Mouse (Mus musculus) limb, embryonic 10.5 days (tissue): ENCODE results near the gene Slc9a5. TPM values are rescaled to one million over a fixed set of nuclear protein-coding genes. Genes with fewer than 3 reads are reported as not detected.

ENCODE experiments used
- DNase-seq: peaks from one replicate; pipeline ENCODE4 v3.0.0-alpha.2; 2017; ENCODE audit warnings: low spot score
- H3K27ac ChIP-seq: fragments of 300-500 bp; sonication (generic); 2 replicates; pipeline ENCODE4 v1.5.1; 2016; ENCODE audit warnings: mild to moderate bottlenecking
- H3K27me3 ChIP-seq: fragments of 300-500 bp; sonication (generic); 2 replicates; pipeline ENCODE4 v1.6.1; 2016; ENCODE audit warnings: low read depth, mild to moderate bottlenecking; ENCODE audit not compliant: poor library complexity, severe bottlenecking
- H3K36me3 ChIP-seq: fragments of 300-500 bp; sonication (generic); 2 replicates; pipeline ENCODE4 v1.6.1; 2016; ENCODE audit warnings: mild to moderate bottlenecking, moderate library complexity
- H3K4me1 ChIP-seq: fragments of 300-500 bp; sonication (generic); 2 replicates; pipeline ENCODE4 v1.6.1; 2016
- H3K4me3 ChIP-seq: fragments of 300-500 bp; sonication (generic); 2 replicates; pipeline ENCODE4 v1.5.1; 2016; ENCODE audit warnings: mild to moderate bottlenecking, moderate library complexity
- H3K9me3 ChIP-seq: fragments of 300-500 bp; sonication (generic); replicated peaks from 2 replicates; pipeline ENCODE4 v1.6.1; 2016; ENCODE audit warnings: mild to moderate bottlenecking
- WGBS: fragments of 180-500 bp; shearing (Covaris S2); methylation state at CpG from one replicate; pipeline ENCODE4 v1.1.7; 2016; 5-methylcytosine and 5-hydroxymethylcytosine counted together
- polyA plus RNA-seq: library from polyadenylated mRNA; unstranded; fragments of >200 nt; fragmentation: Nextera tagmentation; extraction: Ambion mirVana; gene quantifications from 2 replicates; pipeline ENCODE4 v1.2.1, GENCODE M21; 2016

Slc9a5 gene
- polyA plus RNA-seq, 1 experiment from 2014 or later: 6.3 TPM

- Histone ChIP-seq H3K27ac (no peak overlapping the region), H3K27me3 (peaks cover 8% of the 10 kb centered on the region), H3K36me3 (peaks cover 98% of the 10 kb centered on the region), H3K4me3 (no peak overlapping the region), H3K4me1 (peaks cover under 1% of the 10 kb centered on the region), H3K9me3 (no peaks in the 10 kb centered on the region)
- DNase-seq: no peak
- 86% methylated on average over 2 of the region's 2 CpGs for WGBS
These were observed 16.1 kb upstream of the Slc9a5 start for GRCm38 (mm10) chr8:105332523-105332922.

DNA sequence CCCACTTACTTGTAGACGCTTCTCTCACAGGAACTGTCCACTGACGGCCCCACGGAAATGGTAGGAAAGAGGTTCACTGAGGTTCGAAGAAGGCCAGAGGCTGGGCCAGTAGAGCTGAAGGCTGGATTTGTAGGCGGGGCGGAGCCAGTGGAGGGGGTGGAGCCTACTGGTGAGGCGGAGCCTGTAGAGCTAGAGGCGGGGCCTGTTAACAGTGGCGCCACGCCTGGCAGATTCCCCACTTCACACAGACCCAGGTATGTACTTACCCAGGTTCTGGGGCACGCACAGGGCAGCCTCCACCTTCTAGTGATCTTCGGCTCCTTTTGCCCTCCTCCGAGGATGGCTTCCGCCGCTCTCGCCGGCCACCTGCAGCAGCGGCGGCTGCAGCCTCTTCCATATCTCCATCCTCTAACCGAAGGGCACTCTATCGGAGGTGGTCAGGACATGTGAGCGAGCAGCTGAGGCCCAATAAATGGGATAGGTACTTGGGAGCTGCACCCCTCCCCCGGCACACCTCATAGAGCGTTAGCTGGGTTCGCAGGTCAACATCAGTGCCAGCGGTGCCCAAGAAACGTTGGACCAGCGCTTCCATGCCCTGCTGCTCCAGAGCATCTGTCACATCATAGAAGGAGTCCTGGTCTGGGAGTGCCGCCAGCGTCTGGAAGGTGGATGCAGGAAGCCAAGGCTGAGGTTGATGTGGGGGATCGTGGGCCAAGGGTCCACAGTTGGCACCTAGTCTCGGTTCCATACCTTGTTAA lies 12.1 kb upstream of the Slc9a5 start:
- Histone ChIP-seq H3K4me1 (0 out of 2 replicates have a peak, but pooled peaks cover 9% of the 10 kb centered on the region), H3K9me3 (no peaks in the 10 kb centered on the region), H3K4me3 (no peak overlapping the region), H3K27me3 (peaks cover 8% of the 10 kb centered on the region), H3K27ac (no peak overlapping the region), H3K36me3 (peaks cover 76% of the 10 kb centered on the region)
- no peak for DNase-seq
- WGBS: 40% methylated on average over 32 of the region's 32 CpGs

GRCm38 (mm10) chr8:105338992-105339391 lies 9.7 kb upstream of the Slc9a5 start:
- 0 out of 2 replicates have a peak, but pooled peaks cover 9% of the 10 kb centered on the region for H3K4me1 ChIP-seq
- no peak overlapping the region for H3K27ac ChIP-seq
- peaks cover 52% of the 10 kb centered on the region for H3K36me3 ChIP-seq
- DNase-seq: no peak
- H3K9me3 ChIP-seq: no peaks in the 10 kb centered on the region
- peaks cover 8% of the 10 kb centered on the region for H3K27me3 ChIP-seq
- no peak overlapping the region for H3K4me3 ChIP-seq
- WGBS: 26% methylated on average over 4 of the region's 4 CpGs

DNA sequence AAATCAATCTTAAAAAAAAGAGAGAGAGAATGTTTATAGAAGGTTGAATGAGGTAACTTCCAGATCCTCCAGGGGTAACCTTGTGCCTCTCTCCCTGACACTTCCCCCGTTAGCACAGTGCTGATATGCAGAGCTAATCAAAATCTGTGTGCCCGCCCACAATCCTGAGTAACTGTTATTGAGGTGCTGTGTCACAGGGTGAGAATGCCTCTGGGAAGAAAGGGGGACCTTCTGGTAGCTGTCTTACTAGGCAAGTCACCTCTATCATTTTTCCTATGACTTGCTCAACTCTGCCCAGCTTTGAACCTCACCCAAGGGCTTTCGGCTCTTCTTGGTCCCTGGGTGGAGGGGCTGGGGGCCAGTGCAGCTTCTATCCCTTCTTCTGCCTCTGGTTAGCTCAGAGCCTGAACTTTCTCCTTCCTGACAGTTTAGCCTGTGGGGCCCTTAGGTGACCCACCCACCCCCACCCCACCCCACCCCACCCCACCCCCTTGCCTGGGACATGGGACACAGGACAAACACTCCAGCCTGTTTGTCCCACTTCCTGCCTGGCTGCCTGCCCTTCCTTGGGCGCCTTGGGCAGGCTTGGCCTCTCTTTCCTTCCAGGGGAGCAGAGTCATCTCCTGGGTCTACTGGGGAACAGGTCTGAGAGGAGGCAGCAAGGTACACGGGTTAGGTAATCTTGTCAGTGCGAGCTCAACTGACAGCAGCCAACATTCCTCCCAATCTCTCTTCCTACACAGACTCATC lies 8.6 kb upstream of the Slc9a5 start:
- 74% methylated on average over 6 of the region's 6 CpGs for WGBS
- Histone ChIP-seq H3K36me3 (peaks cover 41% of the 10 kb centered on the region), H3K27me3 (peaks cover 8% of the 10 kb centered on the region), H3K4me1 (0 out of 2 replicates have a peak, but pooled peaks cover 9% of the 10 kb centered on the region), H3K27ac (no peak overlapping the region), H3K9me3 (no peaks in the 10 kb centered on the region), H3K4me3 (no peak overlapping the region)
- DNase-seq: no peak

DNA sequence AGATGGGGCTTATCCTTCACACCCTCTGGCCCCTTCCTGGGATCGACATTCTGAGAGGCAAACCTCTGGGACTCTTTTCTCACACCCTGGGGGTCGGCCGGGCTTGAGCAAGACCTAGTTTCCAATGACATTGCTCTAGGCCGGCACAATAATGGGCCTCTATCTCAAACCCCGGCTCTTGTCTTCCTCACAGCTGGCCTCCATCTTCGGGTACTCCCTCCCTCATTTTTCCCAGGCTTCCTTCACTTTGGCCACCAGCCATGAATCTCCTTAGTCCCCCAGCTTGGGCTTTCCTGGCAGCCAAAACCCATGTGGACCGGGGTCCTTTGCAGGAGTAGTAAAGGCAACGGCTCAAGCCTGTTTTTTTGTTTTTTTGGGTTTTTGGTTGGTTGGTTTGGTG lies 7.2 kb upstream of the Slc9a5 start:
- no peak overlapping the region for H3K4me3 ChIP-seq
- H3K27ac ChIP-seq: no peak overlapping the region
- no peak for DNase-seq
- peaks cover 20% of the 10 kb centered on the region for H3K4me1 ChIP-seq
- WGBS: 56% methylated on average over 8 of the region's 8 CpGs
- H3K27me3 ChIP-seq: peaks cover 8% of the 10 kb centered on the region
- no peaks in the 10 kb centered on the region for H3K9me3 ChIP-seq
- H3K36me3 ChIP-seq: peaks cover 28% of the 10 kb centered on the region

GRCm38 (mm10) chr8:105342768-105343167 lies 5.9 kb upstream of the Slc9a5 start:
- Histone ChIP-seq H3K27ac (no peak overlapping the region), H3K27me3 (no peaks in the 10 kb centered on the region), H3K4me3 (no peak overlapping the region), H3K4me1 (peaks cover 33% of the 10 kb centered on the region), H3K36me3 (peaks cover 14% of the 10 kb centered on the region), H3K9me3 (no peaks in the 10 kb centered on the region)
- WGBS: 82% methylated on average over 4 of the region's 4 CpGs
- no peak for DNase-seq

DNA sequence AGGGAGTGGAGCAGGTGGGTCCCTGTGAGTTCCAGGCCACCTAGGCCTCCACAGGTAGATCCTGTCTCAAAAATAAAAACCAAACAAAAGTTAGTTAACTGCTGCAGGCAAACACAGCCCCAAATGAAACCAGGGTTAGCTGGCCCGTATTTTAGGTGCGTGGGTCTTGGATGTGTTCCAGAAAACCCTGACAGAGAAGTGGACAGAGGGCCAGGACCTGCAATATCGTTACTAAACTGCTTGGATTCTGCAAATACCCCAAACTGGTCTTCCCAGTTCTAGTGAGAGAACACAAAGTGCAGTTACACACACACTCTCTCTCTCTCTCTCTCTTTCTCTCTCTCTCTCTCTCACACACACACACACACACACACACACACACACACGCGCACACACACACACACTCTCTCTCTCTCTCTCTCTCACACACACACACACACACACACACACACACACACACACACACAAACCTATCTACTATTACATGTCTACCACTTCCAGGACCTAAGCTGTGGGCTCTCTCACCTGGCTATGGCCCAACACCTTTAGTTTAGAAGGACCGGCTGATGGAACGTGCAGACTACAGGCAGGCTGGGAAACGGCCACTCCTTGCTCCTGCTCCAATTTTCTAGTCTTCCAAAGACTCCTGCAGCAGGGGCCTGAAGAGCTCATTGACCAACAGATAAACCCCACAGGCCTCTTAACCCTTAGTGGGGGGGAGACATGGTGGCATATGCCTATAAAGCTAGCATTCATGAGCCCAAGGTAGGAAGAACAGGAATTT lies 4.7 kb upstream of the Slc9a5 start:
- H3K27me3 ChIP-seq: no peaks in the 10 kb centered on the region
- no peak overlapping the region for H3K27ac ChIP-seq
- DNase-seq: no peak
- H3K4me3 ChIP-seq: no peak overlapping the region
- H3K9me3 ChIP-seq: no peaks in the 10 kb centered on the region
- H3K4me1 ChIP-seq: peaks cover 43% of the 10 kb centered on the region
- WGBS: 82% methylated on average over 8 of the region's 8 CpGs
- 0 out of 2 replicates have a peak, but pooled peaks cover 4% of the 10 kb centered on the region for H3K36me3 ChIP-seq

DNA sequence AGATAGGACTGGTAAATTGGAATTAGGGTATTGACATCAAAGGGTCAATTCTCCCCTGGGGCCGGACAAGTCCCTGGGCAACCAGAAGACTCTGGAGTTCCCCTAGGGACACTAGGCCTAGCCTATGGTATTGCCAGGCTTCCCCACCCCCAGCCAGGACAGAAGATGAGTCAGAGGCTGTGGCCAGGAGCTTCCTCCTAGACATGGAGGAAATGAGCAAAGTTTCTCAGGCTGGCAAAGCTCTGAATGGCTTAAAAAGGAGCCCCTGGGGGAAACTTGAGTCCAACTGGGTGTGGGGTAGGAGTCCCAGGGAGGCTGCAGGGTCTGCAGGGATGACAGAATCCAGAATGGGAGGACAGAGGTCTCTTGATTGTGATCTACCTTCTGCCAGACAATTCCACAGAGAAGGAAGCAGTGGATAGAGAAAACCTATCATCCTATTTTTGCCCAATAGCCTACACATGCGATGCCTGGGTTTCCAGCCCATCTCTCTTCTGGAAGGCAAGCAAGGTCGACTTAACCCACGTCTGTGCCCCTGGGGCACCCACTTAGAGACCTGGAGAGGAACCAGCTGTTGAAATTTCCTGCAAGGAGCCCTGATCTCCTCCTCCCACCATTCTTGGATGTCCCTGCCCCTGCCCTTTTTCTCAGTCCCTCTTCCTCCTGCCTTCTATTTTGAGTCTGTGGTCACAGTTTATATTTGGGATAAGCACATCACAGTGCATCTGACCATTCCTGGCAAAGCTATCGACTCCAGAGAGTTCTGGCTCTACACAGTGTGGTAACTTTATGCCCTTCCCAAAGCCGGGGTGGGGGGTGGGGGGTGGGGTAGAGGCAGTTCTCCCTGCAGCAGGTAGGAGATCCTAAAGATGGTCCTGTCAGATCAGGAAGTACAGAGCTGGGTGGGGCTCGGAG lies 3.3 kb upstream of the Slc9a5 start:
- no peak overlapping the region for H3K4me3 ChIP-seq
- H3K4me1 ChIP-seq: peaks cover 53% of the 10 kb centered on the region
- peak overlapping the region; percentile 88; the same call in 1 of the 2 replicates for H3K27ac ChIP-seq
- no peaks in the 10 kb centered on the region for H3K9me3 ChIP-seq
- H3K36me3 ChIP-seq: no peaks in the 10 kb centered on the region
- 0 out of 2 replicates have a peak, but pooled peaks cover 4% of the 10 kb centered on the region for H3K27me3 ChIP-seq
- 67% methylated on average over 7 of the region's 7 CpGs for WGBS
- DNase-seq: no peak

GRCm38 (mm10) chr8:105346611-105347427 lies 1.8 kb upstream of the Slc9a5 start:
- WGBS: under 1% methylated on average over 34 of the region's 34 CpGs
- DNase-seq: peak; percentile 73
- peaks cover 50% of the 10 kb centered on the region for H3K4me1 ChIP-seq

GRCm38 (mm10) chr8:105347428-105348221 lies 1.0 kb upstream of the Slc9a5 start, which contains the start of gene Fhod1:
Gene Fhod1 (minus strand): TSS chr8:105347953.
- peak within 1 kb of the TSS; percentile 88 for H3K27ac ChIP-seq
- WGBS: 0% methylated on average over 53 of the region's 53 CpGs
- H3K4me3 ChIP-seq: peak within 1 kb of the TSS; percentile 74
- peaks cover 50% of the 10 kb centered on the region for H3K4me1 ChIP-seq
- H3K36me3 ChIP-seq: no peaks in the 10 kb centered on the region
- H3K9me3 ChIP-seq: no peaks in the 10 kb centered on the region
- H3K27me3 ChIP-seq: 0 out of 2 replicates have a peak, but pooled peaks cover 6% of the 10 kb centered on the region
- DNase-seq: peak; percentile 94

More at GRCm38 (mm10) chr8:105346611-105347427, 1.8 kb upstream of the Slc9a5 start:
- H3K36me3 ChIP-seq: no peaks in the 10 kb centered on the region
- no peaks in the 10 kb centered on the region for H3K9me3 ChIP-seq
- H3K27ac ChIP-seq: peak overlapping the region; percentile 88
- 0 out of 2 replicates have a peak, but pooled peaks cover 6% of the 10 kb centered on the region for H3K27me3 ChIP-seq
- peak overlapping the region; percentile 74 for H3K4me3 ChIP-seq
